Mouse (Mus musculus) G1E (cell line): ENCODE measurements at regions not wholly inside any gene's neighbourhood (a gene's known extent, or its start where the extent isn't known, plus 50 kb on each side); places are given as distances from the start of the nearest gene placed in this dataset.

ENCODE experiments used
- CTCF ChIP-seq: IDR thresholded peaks from 2 replicates; pipeline ENCODE4 v1.5.1; 2012; ENCODE audit warnings: low read depth, low read length, inconsistent platforms, mixed read lengths
- GATA1 ChIP-seq: IDR thresholded peaks from 2 replicates; pipeline ENCODE4 v1.6.1; 2012; ENCODE audit warnings: borderline replicate concordance, low read length, inconsistent platforms, mixed read lengths
- POLR2AphosphoS5 ChIP-seq: IDR thresholded peaks from 2 replicates; pipeline ENCODE4 v1.6.1; 2012; ENCODE audit warnings: low read depth, low read length, inconsistent platforms; ENCODE audit not compliant: insufficient replicate concordance
- TAL1 ChIP-seq: conservative IDR thresholded peaks from 2 replicates; pipeline ENCODE4 v1.6.1; 2012; ENCODE audit warnings: low read depth, low read length, inconsistent platforms, mixed read lengths

DNA sequence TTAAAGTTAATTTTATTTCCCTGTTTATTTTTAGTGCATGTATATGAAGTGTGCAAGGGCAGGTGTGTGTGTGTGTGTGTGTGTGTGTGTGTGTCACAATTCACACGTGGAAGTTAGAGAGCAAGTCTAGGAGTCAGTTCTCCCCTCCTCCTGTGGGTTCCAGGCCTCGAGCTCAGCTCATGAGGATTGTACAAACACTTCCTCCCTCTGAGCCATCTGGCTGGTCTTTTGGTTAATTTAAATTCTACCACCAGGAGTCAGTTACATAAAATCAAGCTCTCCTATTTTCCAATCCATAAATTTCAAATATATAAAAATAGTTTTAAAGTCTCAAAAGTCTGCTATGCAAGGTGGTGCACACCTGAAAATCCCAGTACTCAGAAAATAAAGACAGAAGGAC is 73.3 kb upstream of the Hk2 start:
- TF ChIP-seq CTCF: no peak
- no peak for TF ChIP-seq POLR2AphosphoS5
- no peak for TF ChIP-seq TAL1
- no peak for TF ChIP-seq GATA1
